Mouse (Mus musculus) liver, embryonic 16.5 days (tissue): Measurements from ENCODE around the gene Vmn1r163. TPM values are rescaled to one million over a fixed set of nuclear protein-coding genes. Genes with fewer than 3 reads are reported as not detected.
"Not testable (repeated sequence)": the region's sequence is repeated elsewhere in the genome, so short reads cannot be mapped to it uniquely, and the experiment has no call there.

Source experiments
- ATAC-seq: fragments of 200-750 bp; cut with Nextera tagmentation; 2 replicates; pipeline ENCODE4 v1.8.0; 2017; ENCODE audit warnings: low read depth, mild to moderate bottlenecking, moderate number of reproducible peaks, moderate library complexity
- H3K27ac ChIP-seq: fragments of 300-500 bp; sonication (generic); 2 replicates; pipeline ENCODE4 v1.5.1; 2014; ENCODE audit warnings: mild to moderate bottlenecking, low read length
- H3K27me3 ChIP-seq: fragments of 300-500 bp; sonication (generic); 2 replicates; pipeline ENCODE4 v1.6.1; 2014; ENCODE audit warnings: low read depth, low read length, mixed read lengths; ENCODE audit not compliant: control insufficient read depth, insufficient read depth
- H3K36me3 ChIP-seq: fragments of 300-500 bp; sonication (generic); 2 replicates; pipeline ENCODE4 v1.6.1; 2014; ENCODE audit warnings: mild to moderate bottlenecking; ENCODE audit not compliant: control insufficient read depth, insufficient read depth
- H3K4me1 ChIP-seq: fragments of 300-500 bp; sonication (generic); 2 replicates; pipeline ENCODE4 v1.6.1; 2014; ENCODE audit warnings: low read depth, low read length, mixed read lengths; ENCODE audit not compliant: control insufficient read depth
- H3K4me2 ChIP-seq: fragments of 300-500 bp; sonication (generic); 2 replicates; pipeline ENCODE4 v1.6.1; 2014; ENCODE audit warnings: low read depth, low read length, mixed read lengths
- H3K4me3 ChIP-seq: fragments of 300-500 bp; sonication (generic); 2 replicates; pipeline ENCODE4 v1.5.1; 2014; ENCODE audit warnings: low read depth, mild to moderate bottlenecking, low read length
- H3K9ac ChIP-seq: fragments of 300-500 bp; sonication (generic); 2 replicates; pipeline ENCODE4 v1.6.1; 2014; ENCODE audit warnings: low read depth, low read length
- H3K9me3 ChIP-seq: fragments of 300-500 bp; sonication (generic); replicated peaks from 2 replicates; pipeline ENCODE4 v1.6.1; 2016; ENCODE audit warnings: low read length; ENCODE audit not compliant: control insufficient read depth
- WGBS: fragments of 180-500 bp; shearing (Covaris S2); extraction: QIAGEN DNeasy Blood & Tissue Kit; methylation state at CpG from one replicate; pipeline ENCODE4 v1.1.7; 2014; ENCODE audit not compliant: insufficient replicate concordance; 5-methylcytosine and 5-hydroxymethylcytosine counted together
- polyA plus RNA-seq: library from polyadenylated mRNA; unstranded; fragments of >200 nt; fragmentation: Nextera tagmentation; extraction: Ambion mirVana; gene quantifications from 2 replicates; pipeline ENCODE4 v1.2.1, GENCODE M21; 2015

Vmn1r163 gene
- not detected in 2 replicates for polyA plus RNA-seq

DNA sequence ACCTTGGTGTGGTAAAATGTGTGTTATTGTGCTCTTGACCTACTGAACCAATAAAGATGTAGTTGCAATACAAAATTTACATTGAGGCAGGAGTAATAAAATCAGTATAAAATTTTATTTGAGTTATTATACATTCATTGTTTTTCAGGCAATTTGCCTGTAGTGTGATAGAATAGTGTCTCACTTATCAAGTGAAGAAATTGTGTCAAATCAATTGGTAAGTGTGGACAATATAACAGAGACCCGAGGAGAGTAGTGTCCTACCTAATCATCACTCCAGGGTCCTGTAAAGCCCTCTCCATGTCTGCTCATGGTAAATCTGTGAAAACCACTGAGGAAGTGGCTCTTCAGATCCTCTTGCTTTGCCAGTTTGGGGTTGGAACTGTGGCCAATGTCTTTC, at the start of gene Vmn1r163:
Vmn1r163 (plus strand) TSS at position 301 of the 400 bp plus-strand sequence.
- H3K27ac ChIP-seq, H3K4me3 ChIP-seq, H3K4me1 ChIP-seq, H3K36me3 ChIP-seq, H3K4me2 ChIP-seq, H3K9me3 ChIP-seq, H3K27me3 ChIP-seq, ATAC-seq, H3K9ac ChIP-seq: not testable (repeated sequence)
- no CpG with 5 or more reads among the region's 1 CpGs for WGBS

DNA sequence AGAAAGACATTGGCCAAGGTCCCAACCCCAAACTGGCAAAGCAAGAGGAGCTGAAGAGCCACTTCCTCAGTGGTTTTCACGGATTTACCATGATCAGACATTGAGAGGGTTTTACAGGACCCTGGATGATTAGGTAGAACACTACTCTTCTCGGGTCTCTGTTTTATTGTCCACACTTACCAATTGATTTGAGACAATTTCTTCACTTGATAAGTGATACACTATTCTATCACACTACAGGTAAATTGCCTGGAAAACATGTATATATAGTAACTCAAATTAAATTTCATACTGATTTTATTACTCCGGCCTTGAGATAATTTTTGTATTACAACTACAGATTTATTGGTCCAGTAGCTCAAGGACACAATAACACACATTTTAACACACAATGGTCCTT, 35.5 kb upstream of the Vmn1r163 start, which contains the start of gene Gm4216:
Gm4216 (minus strand) TSS at position 101 of the 400 bp plus-strand sequence.
- H3K4me2 ChIP-seq, ATAC-seq, H3K36me3 ChIP-seq, H3K9me3 ChIP-seq, H3K4me1 ChIP-seq, H3K27me3 ChIP-seq, H3K9ac ChIP-seq, H3K27ac ChIP-seq, H3K4me3 ChIP-seq: not testable (repeated sequence)
- no CpG with 5 or more reads among the region's 3 CpGs for WGBS

DNA sequence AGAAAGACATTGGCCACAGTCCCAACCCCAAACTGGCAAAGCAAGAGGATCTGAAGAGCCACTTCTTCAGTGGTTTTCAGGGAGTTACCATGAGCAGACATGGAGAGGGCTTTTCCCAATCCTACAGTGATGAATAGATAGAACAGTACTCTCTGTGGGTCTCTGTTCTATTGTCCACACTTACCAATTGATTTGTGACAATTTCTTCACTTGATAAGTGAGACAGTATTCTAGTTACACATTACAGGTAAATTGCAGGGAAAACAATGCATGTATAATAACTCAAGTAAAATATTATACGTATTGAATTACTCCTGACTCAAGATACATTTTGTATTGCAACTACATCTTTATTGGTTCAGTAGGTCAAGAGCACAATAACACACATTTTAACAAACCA, 12.0 kb downstream of the Vmn1r163 start, which contains the start of gene Gm8720:
Gm8720 (minus strand) TSS at position 101 of the 400 bp plus-strand sequence.
- H3K4me1 ChIP-seq, H3K4me2 ChIP-seq, H3K9me3 ChIP-seq, ATAC-seq, H3K27me3 ChIP-seq, H3K27ac ChIP-seq, H3K9ac ChIP-seq, H3K36me3 ChIP-seq, H3K4me3 ChIP-seq: not testable (repeated sequence)
- WGBS, result no CpG with 5 or more reads among the region's 1 CpGs

Other genes starting within 250 kb of the Vmn1r163 start
- not detected in 2 replicates for gene Vmn1r159, start 211.9 kb upstream of the Vmn1r163 start, polyA plus RNA-seq
- not detected in 2 replicates for gene Vmn1r160, start 184.3 kb upstream of the Vmn1r163 start, polyA plus RNA-seq
- not detected in 2 replicates for gene Gm4214, start 70.9 kb upstream of the Vmn1r163 start, polyA plus RNA-seq
- gene Gm4216, start 35.6 kb upstream of the Vmn1r163 start, polyA plus RNA-seq, result not detected in 2 replicates
- not detected in 2 replicates for gene Gm8720, start 11.9 kb downstream of the Vmn1r163 start, polyA plus RNA-seq
- gene Gm10662, start 88.9 kb downstream of the Vmn1r163 start, polyA plus RNA-seq, result not detected in 2 replicates
- gene Vmn1r165, start 161.8 kb downstream of the Vmn1r163 start, polyA plus RNA-seq, result not detected in 2 replicates
- not detected in 2 replicates for gene Vmn1r166, start 196.1 kb downstream of the Vmn1r163 start, polyA plus RNA-seq
- not detected in 2 replicates for gene Gm6902, start 223.4 kb downstream of the Vmn1r163 start, polyA plus RNA-seq
- gene Nlrp4e, start 245.7 kb downstream of the Vmn1r163 start, polyA plus RNA-seq, result not detected in 2 replicates